Mouse (Mus musculus) stomach, postnatal 0 days (tissue): ENCODE data around the gene Esrrg.

ENCODE experiments used
- CTCF ChIP-seq: IDR thresholded peaks from 2 replicates; pipeline ENCODE4 v1.5.1; 2016; ENCODE audit warnings: antibody characterized with exemption, low read depth, mild to moderate bottlenecking, moderate library complexity
- EP300 ChIP-seq: optimal IDR thresholded peaks from 2 replicates; pipeline ENCODE3; 2016; ENCODE audit warnings: antibody characterized with exemption

DNA sequence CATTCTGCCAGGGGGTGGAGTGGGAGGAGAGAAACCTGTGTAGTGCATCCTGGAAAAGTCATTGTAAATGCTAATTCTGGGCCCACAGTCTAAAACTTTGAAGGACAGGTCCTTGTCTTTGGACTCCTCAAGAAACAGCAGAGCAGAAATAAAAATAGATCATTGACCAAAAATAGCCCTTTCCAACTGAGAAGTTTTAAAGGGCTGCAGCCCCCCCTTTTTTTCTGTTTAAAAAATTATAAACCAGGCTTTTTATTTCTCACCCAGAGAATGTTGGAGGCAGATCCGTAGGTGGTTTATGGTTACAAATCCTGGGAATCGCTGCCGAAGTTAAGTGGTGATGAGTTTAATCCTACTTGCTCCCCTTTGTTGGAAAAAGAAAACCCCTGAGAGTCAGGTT lies 150.0 kb downstream of the Esrrg start:
- no peak for TF ChIP-seq CTCF
- no peak for TF ChIP-seq EP300
